Mouse (Mus musculus): ENCODE measurements around the gene Hpn.
A peak's percentile ranks its signal among the peaks of the same experiment; 100 is the strongest.

The Hpn gene

GRCm38 (mm10) chr7:31140941-31141340 lies 25.9 kb upstream of the Hpn start:
- DNase-seq (ENCODE audit: low spot score in 2 of 2), result no peak

DNA sequence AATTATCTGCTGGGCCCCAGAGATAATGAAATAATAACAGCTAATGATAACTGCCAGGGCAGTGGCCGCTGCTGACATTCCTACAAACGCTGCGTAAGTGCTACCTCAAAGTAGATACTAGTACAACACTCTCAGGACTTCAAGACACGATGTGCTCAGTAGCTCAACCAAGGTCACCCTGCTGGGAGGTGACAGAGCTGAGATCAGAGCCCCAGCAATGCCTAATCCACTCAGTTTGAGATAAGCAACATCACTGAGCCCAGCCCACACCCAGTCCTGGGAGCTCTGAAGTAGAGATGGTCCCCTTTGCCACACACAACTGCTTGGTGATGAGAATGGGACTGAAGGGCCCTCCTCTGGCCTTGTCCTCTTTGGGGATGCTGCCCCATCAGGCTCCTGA lies 25.2 kb upstream of the Hpn start:
- no peak for DNase-seq (ENCODE audit: low spot score in 2 of 2)

DNA sequence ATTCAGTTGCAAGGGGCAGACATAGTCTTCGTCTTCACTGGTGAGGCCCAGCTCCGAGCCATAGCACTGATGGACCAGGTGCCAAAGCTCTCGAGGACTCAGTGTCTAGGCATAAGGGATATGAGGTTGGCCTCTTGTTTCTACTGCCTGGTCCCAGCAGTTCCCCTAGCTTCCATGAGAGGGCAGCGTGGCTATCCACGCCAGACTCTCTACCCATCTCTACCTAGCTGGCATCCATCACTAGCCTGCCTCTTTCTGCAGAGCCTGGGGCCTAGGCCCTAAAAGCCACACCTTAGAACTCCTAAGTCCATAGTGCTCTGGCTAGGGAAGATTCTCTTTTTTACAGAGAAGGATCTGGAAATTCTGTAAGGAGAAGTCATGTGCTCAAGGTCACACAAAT lies 24.7 kb upstream of the Hpn start:
- DNase-seq (ENCODE audit: low spot score in 2 of 2), result peak in 1 of 2 experiments; percentile 71

DNA sequence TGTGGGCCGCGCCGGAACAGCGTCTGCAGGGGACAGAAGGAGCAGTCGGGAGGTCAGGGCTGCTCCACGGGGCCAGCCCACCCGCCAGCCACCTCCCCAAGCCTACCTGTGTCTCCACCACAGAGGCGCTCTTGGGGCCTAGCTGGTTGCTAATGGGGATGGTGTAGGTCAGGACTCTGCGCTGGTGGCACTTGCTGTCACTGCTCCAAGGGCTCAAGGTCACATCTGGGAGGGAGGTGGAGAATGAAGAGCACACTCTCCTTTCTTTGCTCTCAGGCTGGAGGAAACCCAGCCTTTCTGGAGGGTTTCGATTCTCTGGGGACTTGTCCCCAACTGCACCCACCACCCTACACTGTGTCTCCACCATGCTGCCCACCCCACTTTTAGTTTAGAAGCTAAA lies 20.6 kb upstream of the Hpn start:
- DNase-seq (ENCODE audit: low spot score in 2 of 2), result no peak

- DNase-seq (ENCODE audit: low spot score in 2 of 2), result no peak
Observed at GRCm38 (mm10) chr7:31131866-31132265, 16.8 kb upstream of the Hpn start.

DNA sequence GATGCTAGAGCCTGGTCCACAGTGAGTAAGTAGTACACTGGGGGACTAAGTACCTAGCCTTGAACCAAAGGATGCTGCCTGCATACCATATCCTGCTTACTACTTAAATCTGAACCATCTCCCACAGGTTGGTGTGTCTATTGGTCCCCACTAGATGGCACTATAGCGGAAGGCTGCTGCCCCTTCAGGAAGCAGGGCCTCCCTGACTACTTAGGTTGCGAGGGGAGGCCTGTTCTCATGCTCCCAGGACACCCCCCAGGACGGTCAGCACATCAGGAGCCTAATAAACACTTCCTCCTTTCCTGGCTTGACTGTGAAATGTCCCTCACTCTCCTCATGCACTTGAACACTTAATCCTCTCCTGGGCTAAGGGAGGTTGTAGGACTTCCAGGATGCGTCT lies 15.8 kb upstream of the Hpn start:
- no peak for DNase-seq (ENCODE audit: low spot score in 2 of 2)

DNA sequence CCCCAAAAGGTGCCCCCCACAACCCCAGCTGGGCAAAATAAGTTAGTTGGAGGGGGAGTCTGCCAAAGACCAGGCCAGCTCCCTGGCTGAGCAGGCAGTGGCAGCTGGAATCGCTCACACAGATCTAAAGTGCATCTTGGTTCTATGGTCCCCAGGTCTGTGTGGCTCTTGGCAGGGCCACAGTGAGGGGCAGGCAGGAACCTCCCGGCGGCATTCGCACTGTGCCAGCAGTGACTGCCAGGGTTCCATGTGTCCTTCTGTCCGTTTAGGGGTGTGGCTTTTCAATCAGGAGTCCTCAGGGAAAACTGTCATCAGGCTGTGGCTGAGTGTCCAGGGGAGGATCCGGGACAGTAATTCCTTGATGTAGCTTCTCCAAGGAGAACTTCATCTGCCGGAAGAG lies 15.1 kb upstream of the Hpn start:
- no peak for DNase-seq (ENCODE audit: low spot score in 2 of 2)

- no peak for DNase-seq (ENCODE audit: low spot score in 2 of 2)
Observed at GRCm38 (mm10) chr7:31128157-31128705, 13.1 kb upstream of the Hpn start.

DNA sequence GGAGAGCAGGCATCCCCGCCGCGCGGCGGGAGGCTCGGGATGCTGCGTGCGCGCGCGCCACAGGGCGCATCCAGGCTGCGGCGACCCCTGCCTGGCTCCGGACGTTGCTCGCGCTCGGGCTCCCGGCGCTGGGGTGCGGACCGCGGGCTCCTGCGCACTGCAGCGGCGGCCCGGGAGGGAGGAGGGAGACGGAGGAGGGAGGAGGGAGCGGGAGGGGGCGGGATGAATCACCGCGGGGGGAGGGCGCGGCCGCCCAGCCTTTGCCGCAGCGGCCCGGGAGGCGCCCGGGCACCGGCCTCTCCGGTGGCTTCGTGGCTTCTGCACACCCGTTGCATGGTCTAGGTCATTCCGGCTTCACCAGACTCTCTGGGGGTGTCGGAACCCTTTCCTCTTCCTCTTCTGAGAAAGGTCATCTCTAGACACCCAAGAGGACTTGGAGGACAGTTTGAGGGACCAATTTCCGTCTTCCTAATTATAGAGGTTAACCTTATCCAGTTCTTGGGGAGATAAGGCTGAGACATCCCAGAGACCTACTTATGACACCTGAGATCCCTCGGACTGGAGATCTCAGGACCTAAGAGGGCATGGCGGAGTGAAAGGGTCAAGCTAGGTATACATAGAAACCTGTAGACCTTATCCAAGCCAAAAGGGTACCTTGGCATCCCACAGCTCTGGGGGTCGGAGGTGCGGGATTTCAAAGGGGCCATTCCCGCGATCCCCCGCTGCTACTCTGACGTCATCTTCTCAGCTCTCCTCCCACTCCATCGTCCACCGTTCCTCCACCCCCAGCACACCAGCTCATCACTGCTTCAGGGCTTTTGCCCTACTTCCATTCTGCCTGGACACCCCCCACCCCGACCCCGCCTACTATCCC lies 12.0 kb upstream of the Hpn start, which contains the start of gene Scn1b:
Scn1b (minus strand) TSS at position 153 of the 874 bp plus-strand sequence.
- DNase-seq (ENCODE audit: low spot score in 2 of 2), result peak in 1 of 2 experiments; percentile 48

- no peak for DNase-seq (ENCODE audit: low spot score in 2 of 2)
Observed at GRCm38 (mm10) chr7:31126211-31126751, 11.2 kb upstream of the Hpn start.

DNA sequence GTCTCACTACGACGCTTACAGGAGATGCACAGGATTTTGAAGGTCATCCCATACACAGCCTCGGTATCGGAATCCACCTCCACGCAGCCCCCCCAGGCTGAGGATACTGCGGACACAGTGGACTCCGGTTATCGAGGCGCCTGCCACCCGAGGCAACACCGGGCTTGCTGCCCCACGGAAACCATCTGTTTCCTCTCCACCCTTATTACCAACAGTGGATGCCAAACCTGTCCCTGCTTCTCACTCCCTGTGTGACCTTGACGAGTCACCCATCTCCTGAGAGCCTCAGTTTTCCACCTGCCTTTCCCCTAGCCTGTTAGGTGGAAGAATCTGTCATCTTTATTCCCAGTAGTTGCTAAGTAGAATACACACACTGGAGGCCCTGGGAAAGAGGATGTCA lies 10.0 kb upstream of the Hpn start:
- no peak for DNase-seq (ENCODE audit: low spot score in 2 of 2)

GRCm38 (mm10) chr7:31124381-31124780 lies 9.3 kb upstream of the Hpn start:
- no peak for DNase-seq (ENCODE audit: low spot score in 2 of 2)

- DNase-seq (ENCODE audit: low spot score in 2 of 2), result no peak
Observed at GRCm38 (mm10) chr7:31123697-31124096, 8.6 kb upstream of the Hpn start.

- DNase-seq (ENCODE audit: low spot score in 2 of 2), result no peak
Observed at GRCm38 (mm10) chr7:31122641-31123631, 7.8 kb upstream of the Hpn start.

DNA sequence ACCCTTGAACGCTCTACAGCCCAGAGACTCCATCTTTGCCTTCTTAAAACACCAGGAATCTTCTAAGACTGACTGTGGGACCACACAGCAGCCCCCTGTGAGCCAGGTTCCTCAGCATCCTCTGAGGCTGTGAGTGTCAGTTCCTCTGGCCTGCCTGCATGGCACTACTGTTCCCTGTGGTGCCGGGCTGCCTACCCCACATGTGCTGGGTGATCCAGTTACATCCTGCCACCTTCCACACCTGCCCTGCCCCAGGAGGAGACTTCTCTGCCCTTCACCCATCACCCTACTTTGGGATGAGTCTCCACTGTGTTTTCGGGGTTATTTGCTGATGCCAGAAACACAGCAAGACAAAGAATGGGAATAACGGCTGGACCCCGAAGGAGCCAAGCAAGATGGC lies 4.5 kb upstream of the Hpn start:
- DNase-seq (ENCODE audit: low spot score in 2 of 2), result no peak

GRCm38 (mm10) chr7:31118486-31118885 lies 3.4 kb upstream of the Hpn start:
- DNase-seq (ENCODE audit: low spot score in 2 of 2), result no peak

- no peak for DNase-seq (ENCODE audit: low spot score in 2 of 2)
Observed at GRCm38 (mm10) chr7:31117465-31117864, 2.4 kb upstream of the Hpn start.

- DNase-seq (ENCODE audit: low spot score in 2 of 2), result no peak
Observed at GRCm38 (mm10) chr7:31116721-31117145, 1.6 kb upstream of the Hpn start.

DNA sequence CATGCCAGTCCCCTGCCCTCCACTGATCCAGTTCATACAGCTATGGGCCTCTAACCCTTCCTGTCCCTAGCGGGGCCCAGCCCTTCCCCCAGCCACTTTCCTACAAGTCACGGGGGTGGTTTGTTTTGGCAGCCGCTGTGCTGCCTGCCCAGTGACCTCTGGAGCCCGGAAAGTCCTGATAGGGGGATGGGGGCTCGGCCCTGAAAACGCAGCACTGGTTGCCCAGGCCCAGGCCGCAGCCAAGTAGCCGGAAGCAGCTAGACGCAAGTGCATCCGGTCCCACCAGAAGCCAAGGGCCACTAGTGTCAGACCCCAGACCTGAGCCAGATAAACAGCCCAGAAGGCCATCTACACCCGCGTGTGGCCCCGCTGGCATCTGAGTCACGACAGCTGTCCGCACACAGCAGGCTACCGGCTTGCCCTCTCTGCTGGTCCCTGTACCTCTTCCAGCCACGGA lies 525 bp upstream of the Hpn start:
- no peak for DNase-seq (ENCODE audit: low spot score in 2 of 2)

GRCm38 (mm10) chr7:31114646-31115045 lies 444 bp downstream of the Hpn start:
- DNase-seq (ENCODE audit: low spot score in 2 of 2), result no peak

DNA sequence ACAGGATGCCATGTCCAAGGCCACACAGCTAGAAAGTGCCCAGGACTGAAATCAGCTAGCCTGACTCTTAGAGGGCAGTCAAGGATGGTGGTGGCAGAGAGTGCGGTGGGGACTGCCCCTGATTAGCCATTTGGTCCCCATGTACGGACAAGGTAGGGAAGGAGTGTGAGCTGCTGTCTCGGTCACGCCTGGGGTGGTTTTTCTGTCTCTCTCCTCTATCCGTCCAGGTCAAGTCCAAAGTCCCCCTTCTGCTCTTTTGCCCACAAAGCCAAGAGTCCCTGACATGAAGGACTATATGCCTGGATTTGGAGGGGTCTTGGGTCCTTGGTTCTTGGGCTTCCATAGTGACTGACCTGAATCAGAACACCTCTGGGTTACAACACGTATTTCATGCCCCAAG lies 1.3 kb downstream of the Hpn start:
- DNase-seq (ENCODE audit: low spot score in 2 of 2), result no peak

- no peak for DNase-seq (ENCODE audit: low spot score in 2 of 2)
Observed at GRCm38 (mm10) chr7:31112036-31112435, 3.1 kb downstream of the Hpn start.
